26 mouse cellular contexts compared by ENCODE assay signal in genomic region chr5:31997189-31997954, GRCm38 (mm10).
A peak's percentile ranks its signal among the peaks of the same experiment; 100 is the strongest.
DNase-seq lines count a peak whose midpoint lies in the region; ATAC-seq and TF ChIP-seq lines count a peak whose summit lies in the region.
"Had no signal": no experiment of that assay in that cellular context is flagged by ENCODE, and none has a peak within 500 bp of the region (broad histone marks: within the 10 kb centered on the region; RNA-seq: fewer than 3 reads in every experiment).

No protein-coding gene starts in this region.

- H3K36me3 ChIP-seq in heart, embryonic 10.5 days, result no peaks in the 10 kb centered on the region
- no peaks in the 10 kb centered on the region for H3K36me3 ChIP-seq in intestine, embryonic 16.5 days (ENCODE audit: control insufficient read depth, insufficient read depth, low read length)
- no peaks in the 10 kb centered on the region for H3K36me3 ChIP-seq in stomach, postnatal 0 days (ENCODE audit: control insufficient read depth, insufficient read depth, low read length)
- H3K36me3 ChIP-seq in hindbrain, embryonic 12.5 days, result no peaks in the 10 kb centered on the region
- H3K36me3 ChIP-seq: embryonic facial prominence, embryonic 15.5 days; forebrain, embryonic 10.5 days; hindbrain, embryonic 15.5 days; limb, embryonic 15.5 days; liver, embryonic 15.5 days; lung, embryonic 15.5 days; midbrain, embryonic 15.5 days; neural tube, embryonic 13.5 days had no signal

- peak; percentile 74 for DNase-seq in heart, embryonic 10.5 days (ENCODE audit: low spot score)
- no peak for DNase-seq in heart, postnatal 10 days
- DNase-seq in kidney, postnatal 36 days, result peak; percentile 18 to 30
- no peak for DNase-seq in kidney, postnatal 14 days
- no peak for DNase-seq in stomach, postnatal 0 days (ENCODE audit: low spot score)
- DNase-seq in left cerebral cortex, postnatal 25 days (ENCODE audit: low spot score in 2 of 2), result no peak
- DNase-seq: adrenal gland, postnatal 36 days; cerebellum, adult 11 months; cerebellum, adult 9-11 months; forebrain, postnatal 0 days; gastrocnemius, postnatal 25 days; heart, adult 2 months; heart, postnatal 4 days; layer of hippocampus, postnatal 36 days; lung, postnatal 4 days had no signal

- no peaks in the 10 kb centered on the region for H3K27me3 ChIP-seq in heart, embryonic 10.5 days (ENCODE audit: insufficient read depth, poor library complexity, severe bottlenecking)
- H3K27me3 ChIP-seq in intestine, embryonic 16.5 days (replicated peaks; ENCODE audit: control insufficient read depth, insufficient read depth, low read length), result no peaks in the 10 kb centered on the region
- H3K27me3 ChIP-seq in stomach, postnatal 0 days (ENCODE audit: control insufficient read depth, insufficient read depth, low read length), result no peaks in the 10 kb centered on the region
- no peaks in the 10 kb centered on the region for H3K27me3 ChIP-seq in hindbrain, embryonic 12.5 days
- H3K27me3 ChIP-seq: embryonic facial prominence, embryonic 15.5 days; hindbrain, embryonic 15.5 days; limb, embryonic 15.5 days; liver, embryonic 15.5 days; lung, embryonic 15.5 days; midbrain, embryonic 15.5 days; neural tube, embryonic 13.5 days had no signal

- peaks cover 22% of the 10 kb centered on the region for H3K4me1 ChIP-seq in heart, embryonic 10.5 days
- peaks cover 27% of the 10 kb centered on the region for H3K4me1 ChIP-seq in intestine, embryonic 16.5 days (ENCODE audit: control insufficient read depth, insufficient read depth, low read length)
- H3K4me1 ChIP-seq in stomach, postnatal 0 days (replicated peaks; ENCODE audit: control insufficient read depth, insufficient read depth), result peaks cover 3% of the 10 kb centered on the region; the same call in 1 of the 2 replicates
- H3K4me1 ChIP-seq in hindbrain, embryonic 12.5 days, result no peaks in the 10 kb centered on the region
- H3K4me1 ChIP-seq: forebrain, embryonic 10.5 days; hindbrain, embryonic 15.5 days; liver, embryonic 15.5 days; midbrain, embryonic 15.5 days; neural tube, embryonic 13.5 days had no signal

- no peak overlapping the region for H3K4me2 ChIP-seq in intestine, embryonic 16.5 days (ENCODE audit: low read depth, low read length)
- no peak overlapping the region for H3K4me2 ChIP-seq in stomach, postnatal 0 days (replicated peaks; ENCODE audit: low read depth)
- H3K4me2 ChIP-seq in hindbrain, embryonic 12.5 days (replicated peaks), result no peak overlapping the region
- H3K4me2 ChIP-seq: embryonic facial prominence, embryonic 15.5 days; hindbrain, embryonic 15.5 days; limb, embryonic 15.5 days; liver, embryonic 15.5 days; lung, embryonic 15.5 days; midbrain, embryonic 15.5 days; neural tube, embryonic 13.5 days had no signal

- intact Hi-C loops in heart, postnatal 10 days (cut with DNase I), result no loop called here
- intact Hi-C loops in left cerebral cortex, postnatal 25 days (cut with DNase I), result no loop called here

- no peak for TF ChIP-seq EP300 in stomach, postnatal 0 days (optimal IDR thresholded peaks at IDR 0.05)

- 76% methylated on average over 4 of the region's 4 CpGs for WGBS in heart, embryonic 10.5 days
- 49% methylated on average over 4 of the region's 4 CpGs for WGBS in intestine, embryonic 16.5 days
- WGBS in stomach, postnatal 0 days, result 40% methylated on average over 4 of the region's 4 CpGs
- WGBS in hindbrain, embryonic 12.5 days, result 82% methylated on average over 4 of the region's 4 CpGs

- 0 out of 2 replicates have a peak overlapping the region, but pooled peaks have one; percentile 4 for H3K9ac ChIP-seq in intestine, embryonic 16.5 days (ENCODE audit: low read depth, low read length)
- H3K9ac ChIP-seq in stomach, postnatal 0 days (ENCODE audit: low read length), result no peak overlapping the region
- H3K9ac ChIP-seq in hindbrain, embryonic 12.5 days, result no peak overlapping the region
- H3K9ac ChIP-seq: embryonic facial prominence, embryonic 15.5 days; forebrain, postnatal 0 days; hindbrain, embryonic 15.5 days; limb, embryonic 15.5 days; liver, embryonic 15.5 days; lung, embryonic 15.5 days; midbrain, embryonic 15.5 days; neural tube, embryonic 13.5 days had no signal

- H3K9me3 ChIP-seq in heart, embryonic 10.5 days, result no peaks in the 10 kb centered on the region
- H3K9me3 ChIP-seq in intestine, embryonic 16.5 days (ENCODE audit: control insufficient read depth, low read length), result no peaks in the 10 kb centered on the region
- no peaks in the 10 kb centered on the region for H3K9me3 ChIP-seq in stomach, postnatal 0 days (ENCODE audit: control insufficient read depth, low read length)
- no peaks in the 10 kb centered on the region for H3K9me3 ChIP-seq in hindbrain, embryonic 12.5 days (replicated peaks)
- H3K9me3 ChIP-seq: embryonic facial prominence, embryonic 15.5 days; forebrain, embryonic 10.5 days; hindbrain, embryonic 15.5 days; limb, embryonic 15.5 days; liver, embryonic 15.5 days; lung, embryonic 15.5 days; midbrain, embryonic 15.5 days; neural tube, embryonic 13.5 days had no signal

- TF ChIP-seq CTCF in stomach, postnatal 0 days (IDR thresholded peaks at IDR 0.05; ENCODE audit: low read depth), result no peak

- ATAC-seq in intestine, embryonic 16.5 days, result peak; percentile 54
- ATAC-seq in stomach, postnatal 0 days (ENCODE audit: low FRiP score, low TSS enrichment), result 0 out of 2 replicates have a peak, but pooled peaks have one; percentile 10
- ATAC-seq in hindbrain, embryonic 12.5 days (ENCODE audit: low FRiP score), result no peak
- ATAC-seq: forebrain, postnatal 0 days; midbrain, embryonic 15.5 days had no signal

- no peak overlapping the region for H3K4me3 ChIP-seq in heart, embryonic 10.5 days
- no peak overlapping the region for H3K4me3 ChIP-seq in intestine, embryonic 16.5 days (ENCODE audit: low read length)
- H3K4me3 ChIP-seq in stomach, postnatal 0 days (ENCODE audit: low read depth, low read length), result no peak overlapping the region
- no peak overlapping the region for H3K4me3 ChIP-seq in hindbrain, embryonic 12.5 days
- H3K4me3 ChIP-seq: embryonic facial prominence, embryonic 15.5 days; forebrain, embryonic 10.5 days; heart, adult 2 months; hindbrain, embryonic 15.5 days; limb, embryonic 15.5 days; liver, embryonic 15.5 days; lung, embryonic 15.5 days; midbrain, embryonic 15.5 days; myocyte; neural tube, embryonic 13.5 days had no signal

- no peak overlapping the region for H3K27ac ChIP-seq in heart, embryonic 10.5 days
- peak overlapping the region; percentile 61 for H3K27ac ChIP-seq in intestine, embryonic 16.5 days (ENCODE audit: low read length)
- peak overlapping the region; percentile 24; the same call in 1 of the 2 replicates for H3K27ac ChIP-seq in stomach, postnatal 0 days (replicated peaks)
- no peak overlapping the region for H3K27ac ChIP-seq in hindbrain, embryonic 12.5 days
- H3K27ac ChIP-seq: embryonic facial prominence, embryonic 15.5 days; forebrain, embryonic 10.5 days; heart, adult 2 months; hindbrain, embryonic 15.5 days; limb, embryonic 15.5 days; liver, embryonic 15.5 days; lung, embryonic 15.5 days; midbrain, embryonic 15.5 days; neural tube, embryonic 13.5 days had no signal

Comparison
In these comparisons a context has a peak if more than half of its experiments do, and no peak if none do; other contexts are left out.
1. DNase-seq: peak in heart, embryonic 10.5 days (single experiment) and kidney, postnatal 36 days (2 of 2); none in heart, postnatal 10 days (0 of 2), kidney, postnatal 14 days (single experiment), stomach, postnatal 0 days (single experiment) and left cerebral cortex, postnatal 25 days (0 of 2).
2. H3K27ac ChIP-seq: peak in intestine, embryonic 16.5 days (single experiment) and stomach, postnatal 0 days (single experiment); none in heart, embryonic 10.5 days (single experiment) and hindbrain, embryonic 12.5 days (single experiment).